ENCODE assay signal across 29 mouse cellular contexts in genomic region chr3:17805185-17805584, GRCm38 (mm10).
DNase-seq lines count a peak whose midpoint lies in the region; ATAC-seq lines count a peak whose summit lies in the region.
"Had no signal": no experiment of that assay in that cellular context is flagged by ENCODE, and none has a peak within 500 bp of the region (broad histone marks: within the 10 kb centered on the region; RNA-seq: fewer than 3 reads in every experiment).

No protein-coding gene starts in this region.

- H3K36me3 ChIP-seq in forebrain, embryonic 16.5 days (ENCODE audit: control insufficient read depth, insufficient read depth): no peaks in the 10 kb centered on the region
- H3K36me3 ChIP-seq in forebrain, embryonic 10.5 days (replicated peaks): peaks cover 3% of the 10 kb centered on the region; the same call in 1 of the 2 replicates
- H3K36me3 ChIP-seq in hindbrain, embryonic 14.5 days (replicated peaks; ENCODE audit: control insufficient read depth, insufficient read depth): no peaks in the 10 kb centered on the region
- no peaks in the 10 kb centered on the region for H3K36me3 ChIP-seq in hindbrain, embryonic 16.5 days (ENCODE audit: control insufficient read depth, insufficient read depth, low read length)
- H3K36me3 ChIP-seq in neural tube, embryonic 13.5 days: no peaks in the 10 kb centered on the region
- H3K36me3 ChIP-seq: embryonic facial prominence, embryonic 12.5 days; limb, embryonic 12.5 days; liver, embryonic 15.5 days; midbrain, embryonic 12.5 days had no signal

- peak; percentile 50; the same call in 1 of the 2 replicates for ATAC-seq in forebrain, embryonic 16.5 days
- no peak for ATAC-seq in hindbrain, embryonic 14.5 days (ENCODE audit: low FRiP score)
- ATAC-seq in hindbrain, embryonic 16.5 days: no peak
- ATAC-seq in neural tube, embryonic 13.5 days (ENCODE audit: low read depth): no peak
- ATAC-seq: intestine, embryonic 16.5 days; Patski had no signal

- H3K4me1 ChIP-seq in forebrain, embryonic 16.5 days (replicated peaks; ENCODE audit: control insufficient read depth, insufficient read depth, low read length): no peaks in the 10 kb centered on the region
- H3K4me1 ChIP-seq in forebrain, embryonic 10.5 days: no peaks in the 10 kb centered on the region
- peaks cover 16% of the 10 kb centered on the region; the same call in 1 of the 2 replicates for H3K4me1 ChIP-seq in hindbrain, embryonic 14.5 days (replicated peaks; ENCODE audit: control insufficient read depth, insufficient read depth, low read length)
- peaks cover 5% of the 10 kb centered on the region for H3K4me1 ChIP-seq in hindbrain, embryonic 16.5 days (ENCODE audit: control insufficient read depth, insufficient read depth, low read depth, low read length)
- peaks cover 10% of the 10 kb centered on the region for H3K4me1 ChIP-seq in neural tube, embryonic 13.5 days (replicated peaks)
- H3K4me1 ChIP-seq: embryonic facial prominence, embryonic 12.5 days; limb, embryonic 12.5 days; liver, embryonic 15.5 days; midbrain, embryonic 12.5 days had no signal

- 47% methylated on average over 1 of the region's 1 CpGs for WGBS in forebrain, embryonic 16.5 days
- WGBS in forebrain, embryonic 10.5 days: 91% methylated on average over 1 of the region's 1 CpGs
- 57% methylated on average over 1 of the region's 1 CpGs for WGBS in hindbrain, embryonic 14.5 days
- 56% methylated on average over 1 of the region's 1 CpGs for WGBS in hindbrain, embryonic 16.5 days
- whole genome bisulfite sequencing in neural tube, embryonic 13.5 days: 64% methylated on average over 1 of the region's 1 CpGs

- H3K9ac ChIP-seq in forebrain, embryonic 16.5 days (replicated peaks; ENCODE audit: low read depth, low read length): no peak overlapping the region
- H3K9ac ChIP-seq in hindbrain, embryonic 14.5 days: no peak overlapping the region
- H3K9ac ChIP-seq in hindbrain, embryonic 16.5 days (ENCODE audit: low read depth, low read length): no peak overlapping the region
- H3K9ac ChIP-seq in neural tube, embryonic 13.5 days: no peak overlapping the region
- H3K9ac ChIP-seq: embryonic facial prominence, embryonic 12.5 days; limb, embryonic 12.5 days; liver, embryonic 15.5 days; lung, embryonic 14.5 days; midbrain, embryonic 12.5 days had no signal

- no peak for DNase-seq in forebrain, embryonic 10.5 days (ENCODE audit: extremely low spot score, low spot score)
- no peak for DNase-seq in hindbrain, embryonic 14.5 days (ENCODE audit: low spot score)
- no peak for DNase-seq in neural tube, embryonic 10.5 days (ENCODE audit: extremely low spot score, low spot score)
- no peak for DNase-seq in ovary, adult 18-20 months (ENCODE audit: low spot score)
- DNase-seq in lung, postnatal 36 days: no peak
- DNase-seq: adrenal gland, postnatal 10 days; cerebellum, adult 11-12 months; cerebellum, adult 9-11 months; embryo, embryonic 11 days; gastrocnemius, postnatal 14 days; heart, postnatal 14 days; kidney, postnatal 14 days; layer of hippocampus, adult 9-11 months; lung, embryonic 14.5 days; lung, postnatal 14 days; spleen, adult 18-20 months; thymus, adult 18-20 months; thymus, postnatal 25 days had no signal

- H3K27ac ChIP-seq in forebrain, embryonic 16.5 days (ENCODE audit: low read length): no peak overlapping the region
- no peak overlapping the region for H3K27ac ChIP-seq in forebrain, embryonic 10.5 days
- peak overlapping the region; percentile 56 for H3K27ac ChIP-seq in hindbrain, embryonic 14.5 days
- H3K27ac ChIP-seq in hindbrain, embryonic 16.5 days (ENCODE audit: low read depth, low read length): no peak overlapping the region
- H3K27ac ChIP-seq in neural tube, embryonic 13.5 days (replicated peaks): 0 out of 2 replicates have a peak overlapping the region, but pooled peaks have one; percentile 20
- H3K27ac ChIP-seq: embryonic facial prominence, embryonic 12.5 days; limb, embryonic 12.5 days; liver, embryonic 15.5 days; midbrain, embryonic 12.5 days; stomach, postnatal 0 days had no signal

- no peaks in the 10 kb centered on the region for H3K27me3 ChIP-seq in forebrain, embryonic 16.5 days (replicated peaks; ENCODE audit: control insufficient read depth, insufficient read depth, low read length)
- no peaks in the 10 kb centered on the region for H3K27me3 ChIP-seq in forebrain, embryonic 10.5 days (ENCODE audit: poor library complexity, severe bottlenecking)
- H3K27me3 ChIP-seq in hindbrain, embryonic 14.5 days (ENCODE audit: control insufficient read depth, insufficient read depth, low read length): no peaks in the 10 kb centered on the region
- no peaks in the 10 kb centered on the region for H3K27me3 ChIP-seq in hindbrain, embryonic 16.5 days (replicated peaks; ENCODE audit: control insufficient read depth, insufficient read depth, low read length)
- no peaks in the 10 kb centered on the region for H3K27me3 ChIP-seq in neural tube, embryonic 13.5 days
- H3K27me3 ChIP-seq: embryonic facial prominence, embryonic 12.5 days; limb, embryonic 12.5 days; liver, embryonic 15.5 days; midbrain, embryonic 12.5 days had no signal

- H3K9me3 ChIP-seq in forebrain, embryonic 16.5 days (ENCODE audit: control insufficient read depth, low read length): no peaks in the 10 kb centered on the region
- no peaks in the 10 kb centered on the region for H3K9me3 ChIP-seq in forebrain, embryonic 10.5 days
- no peaks in the 10 kb centered on the region for H3K9me3 ChIP-seq in hindbrain, embryonic 14.5 days (ENCODE audit: control insufficient read depth, low read length)
- H3K9me3 ChIP-seq in hindbrain, embryonic 16.5 days (ENCODE audit: control insufficient read depth, low read length): no peaks in the 10 kb centered on the region
- H3K9me3 ChIP-seq in neural tube, embryonic 13.5 days: no peaks in the 10 kb centered on the region
- H3K9me3 ChIP-seq: embryonic facial prominence, embryonic 12.5 days; limb, embryonic 12.5 days; liver, embryonic 15.5 days; midbrain, embryonic 12.5 days had no signal

- H3K4me3 ChIP-seq in forebrain, embryonic 16.5 days (replicated peaks; ENCODE audit: low read length): no peak overlapping the region
- no peak overlapping the region for H3K4me3 ChIP-seq in forebrain, embryonic 10.5 days
- H3K4me3 ChIP-seq in hindbrain, embryonic 14.5 days (replicated peaks; ENCODE audit: low read length): no peak overlapping the region
- no peak overlapping the region for H3K4me3 ChIP-seq in hindbrain, embryonic 16.5 days (ENCODE audit: low read length)
- H3K4me3 ChIP-seq in neural tube, embryonic 13.5 days: no peak overlapping the region
- H3K4me3 ChIP-seq: embryonic facial prominence, embryonic 12.5 days; limb, embryonic 12.5 days; liver, embryonic 15.5 days; midbrain, embryonic 12.5 days; myocyte had no signal

- H3K4me2 ChIP-seq in forebrain, embryonic 16.5 days (ENCODE audit: low read length): no peak overlapping the region
- no peak overlapping the region for H3K4me2 ChIP-seq in hindbrain, embryonic 14.5 days (replicated peaks)
- no peak overlapping the region for H3K4me2 ChIP-seq in hindbrain, embryonic 16.5 days (ENCODE audit: low read length)
- no peak overlapping the region for H3K4me2 ChIP-seq in neural tube, embryonic 13.5 days
- H3K4me2 ChIP-seq: embryonic facial prominence, embryonic 12.5 days; limb, embryonic 12.5 days; liver, embryonic 15.5 days; lung, embryonic 14.5 days; midbrain, embryonic 12.5 days had no signal

Comparison
In these comparisons a context has a peak if more than half of its experiments do, and no peak if none do; other contexts are left out.
1. H3K27ac ChIP-seq: peak in hindbrain, embryonic 14.5 days (single experiment) and neural tube, embryonic 13.5 days (single experiment); none in forebrain, embryonic 16.5 days (single experiment), forebrain, embryonic 10.5 days (single experiment) and hindbrain, embryonic 16.5 days (single experiment).